Mouse (Mus musculus): Measurements from ENCODE around the gene Card19. TPM values are rescaled to one million over a fixed set of nuclear protein-coding genes. Genes with fewer than 3 reads are reported as not detected.

The Card19 gene
- total RNA-seq (2021): 10 to 100 TPM; 10.8 to 11.4 TPM
- long read RNA-seq, experiment 1, transcript Card19-201 (6 exons, 804 nt): major isoform, 6 of 10 reads
- long read RNA-seq, experiment 1, partial matches to known transcripts: 0 of 10 reads
- long read RNA-seq, experiment 1, other reads (novel, unspliced or antisense): 4 of 10 reads
- long read RNA-seq, experiment 2, partial matches to known transcripts: 0 of 8 reads
- long read RNA-seq, experiment 2, other reads (novel, unspliced or antisense): 5 of 8 reads

DNA sequence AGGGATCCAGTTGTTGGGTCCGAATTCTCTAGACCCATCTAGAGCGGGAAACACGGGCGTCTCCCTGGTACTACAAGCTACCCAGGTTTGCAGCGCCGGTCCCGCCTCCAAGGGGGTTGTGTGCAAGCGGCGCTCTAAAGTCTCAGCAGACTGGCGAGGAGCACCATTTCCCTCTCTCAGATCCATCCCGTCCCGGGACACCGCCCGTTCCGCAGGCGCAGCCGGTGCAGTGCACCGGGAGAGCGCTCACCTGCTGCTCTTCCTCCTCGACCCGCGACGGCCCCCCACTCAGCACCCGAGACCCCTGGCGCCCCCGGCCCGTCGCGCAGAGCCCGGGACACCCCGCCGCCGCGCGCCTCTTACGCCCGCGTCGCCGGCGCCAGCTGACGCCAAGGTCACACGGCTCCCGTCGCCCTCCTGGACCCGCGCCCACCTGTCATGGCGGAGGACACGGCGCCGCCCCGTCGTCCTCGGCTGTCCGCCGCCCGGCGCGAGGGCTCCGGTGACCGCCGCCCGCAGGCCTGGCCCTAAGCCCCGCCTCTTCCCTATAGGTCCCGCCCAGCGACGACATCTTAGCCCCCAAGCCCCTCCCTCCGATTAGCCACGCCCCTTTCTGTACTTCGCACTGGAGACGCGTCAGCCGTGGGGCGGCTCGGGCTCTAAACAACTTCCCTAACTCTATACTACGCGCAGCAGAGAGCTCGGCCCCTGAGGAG lies at the start of gene Card19:
TSS of gene Card19 (minus strand) at position 534 of the 716 bp plus-strand sequence.
- intact Hi-C loops (cut with DNase I): no loop called here
- Histone ChIP-seq H3K4me3 (peak within 1 kb of the TSS; percentile 92), H3K27ac (peak within 1 kb of the TSS; percentile 78)
- DNase-seq (ENCODE audit: extremely low spot score in 1 of 2, low spot score in 2 of 2): peak; percentile 85 to 89
- TF ChIP-seq CTCF (IDR thresholded peaks at IDR 0.05): no peak; the same call in 1 of the 2 replicates

DNA sequence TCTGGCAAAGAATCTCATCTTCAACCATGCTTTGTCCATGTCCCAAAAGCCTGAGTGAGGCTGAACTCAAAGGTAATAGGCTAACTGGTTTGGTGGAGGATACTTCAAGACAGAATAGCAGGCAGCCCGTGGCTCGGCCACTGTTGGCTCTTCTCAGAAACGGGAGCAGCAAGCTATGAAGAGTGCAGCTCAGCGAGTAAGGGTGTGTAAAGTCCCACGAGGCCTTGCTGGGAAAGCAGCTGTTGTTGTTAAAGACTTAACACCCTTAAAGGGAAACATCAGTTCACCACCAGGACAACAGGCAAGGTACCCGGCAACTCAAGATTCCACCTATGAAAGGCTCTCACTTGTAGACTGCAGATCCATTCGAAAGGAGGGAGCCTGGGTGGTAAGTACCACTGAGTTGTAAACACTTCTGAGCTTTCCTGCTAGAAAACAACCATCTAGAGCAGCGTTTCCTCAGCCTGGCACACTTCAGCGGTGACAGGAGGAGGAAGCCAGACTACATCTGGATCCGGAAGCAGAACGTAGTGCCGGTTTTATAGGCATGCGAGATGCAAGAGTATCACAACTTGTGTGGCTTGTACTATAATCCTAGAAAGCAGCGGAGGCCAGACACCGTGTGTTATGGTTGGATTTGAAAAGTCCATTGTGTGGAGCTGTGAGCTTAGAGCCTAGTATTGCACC lies 44.3 kb upstream of the Card19 start:
- intact Hi-C loops (cut with DNase I): no loop called here
- Histone ChIP-seq H3K27ac (no peak overlapping the region), H3K4me3 (no peak overlapping the region)
- DNase-seq (ENCODE audit: extremely low spot score in 1 of 2, low spot score in 2 of 2): no peak
- no peak for TF ChIP-seq CTCF (IDR thresholded peaks at IDR 0.05)

DNA sequence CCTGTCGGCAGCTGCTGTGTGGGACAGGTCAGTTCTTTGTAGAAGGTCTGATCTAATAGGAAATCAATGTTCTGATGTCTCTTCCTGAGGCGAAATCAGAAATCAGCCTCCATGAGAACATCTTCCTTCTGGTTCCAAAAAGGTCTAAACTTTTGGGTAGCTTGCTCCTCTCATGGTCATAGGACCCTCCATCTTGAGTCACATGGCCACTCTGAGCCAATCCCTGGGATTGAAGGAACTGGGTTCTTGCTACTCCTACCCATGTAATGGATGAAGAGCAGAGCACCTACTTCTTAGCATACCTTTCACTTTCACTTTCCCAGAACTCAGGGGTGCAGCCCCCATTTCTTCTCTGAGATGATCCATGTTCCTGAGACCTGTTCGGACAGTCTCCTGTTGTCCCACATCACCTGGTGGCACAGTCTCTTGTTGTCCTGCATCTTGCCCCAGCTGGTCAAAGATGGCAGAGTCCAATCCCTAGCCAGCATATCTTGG lies 42.0 kb upstream of the Card19 start:
- Histone ChIP-seq H3K27ac (no peak overlapping the region), H3K4me3 (no peak overlapping the region)
- TF ChIP-seq CTCF (IDR thresholded peaks at IDR 0.05): no peak
- intact Hi-C loops (cut with DNase I): no loop called here
- DNase-seq (ENCODE audit: extremely low spot score in 1 of 2, low spot score in 2 of 2): no peak

DNA sequence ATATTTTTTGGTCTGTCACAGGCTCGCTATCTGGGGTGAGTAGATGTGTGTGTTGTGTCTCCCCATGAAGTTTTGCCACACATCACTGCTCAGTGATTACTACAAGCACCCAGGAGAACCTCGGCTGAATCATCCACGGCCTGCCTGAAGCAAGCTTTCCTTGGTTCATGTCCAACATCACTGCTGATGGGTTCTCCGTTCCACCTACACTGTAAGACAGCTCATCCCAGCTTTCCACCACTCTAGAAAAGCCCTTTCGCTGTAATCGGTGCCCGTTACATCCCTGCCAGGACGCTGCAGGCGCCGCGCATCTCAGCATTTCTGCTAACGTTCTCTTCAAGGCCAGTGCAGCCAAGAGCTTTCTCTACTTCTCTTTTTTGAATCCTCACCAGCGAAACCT lies 36.9 kb upstream of the Card19 start:
- no peak overlapping the region for H3K4me3 ChIP-seq
- no peak for TF ChIP-seq CTCF (IDR thresholded peaks at IDR 0.05)
- intact Hi-C loops (cut with DNase I): no loop called here
- no peak overlapping the region for H3K27ac ChIP-seq
- DNase-seq (ENCODE audit: extremely low spot score in 1 of 2, low spot score in 2 of 2): peak in 1 of 2 experiments; percentile 45

DNA sequence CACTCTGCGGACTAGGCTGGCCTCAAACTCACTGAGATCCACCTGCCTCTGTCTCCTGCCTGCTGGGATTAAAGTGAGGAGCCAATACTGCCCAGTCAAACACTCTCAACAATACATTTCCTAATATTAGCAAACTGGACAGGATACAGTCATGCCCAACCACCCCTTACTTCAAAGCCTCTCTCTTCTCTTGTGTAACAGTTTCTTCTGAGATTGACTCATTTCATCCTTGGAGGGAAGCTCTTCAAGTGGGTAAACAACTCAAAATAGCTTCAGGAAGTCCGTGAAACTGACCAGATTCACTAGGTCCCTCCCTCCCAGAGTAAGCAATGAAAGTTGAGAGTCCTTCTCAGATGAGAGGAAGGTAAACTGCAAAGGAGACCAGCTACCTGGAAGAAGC lies 36.3 kb upstream of the Card19 start:
- intact Hi-C loops (cut with DNase I): no loop called here
- DNase-seq (ENCODE audit: extremely low spot score in 1 of 2, low spot score in 2 of 2): no peak

DNA sequence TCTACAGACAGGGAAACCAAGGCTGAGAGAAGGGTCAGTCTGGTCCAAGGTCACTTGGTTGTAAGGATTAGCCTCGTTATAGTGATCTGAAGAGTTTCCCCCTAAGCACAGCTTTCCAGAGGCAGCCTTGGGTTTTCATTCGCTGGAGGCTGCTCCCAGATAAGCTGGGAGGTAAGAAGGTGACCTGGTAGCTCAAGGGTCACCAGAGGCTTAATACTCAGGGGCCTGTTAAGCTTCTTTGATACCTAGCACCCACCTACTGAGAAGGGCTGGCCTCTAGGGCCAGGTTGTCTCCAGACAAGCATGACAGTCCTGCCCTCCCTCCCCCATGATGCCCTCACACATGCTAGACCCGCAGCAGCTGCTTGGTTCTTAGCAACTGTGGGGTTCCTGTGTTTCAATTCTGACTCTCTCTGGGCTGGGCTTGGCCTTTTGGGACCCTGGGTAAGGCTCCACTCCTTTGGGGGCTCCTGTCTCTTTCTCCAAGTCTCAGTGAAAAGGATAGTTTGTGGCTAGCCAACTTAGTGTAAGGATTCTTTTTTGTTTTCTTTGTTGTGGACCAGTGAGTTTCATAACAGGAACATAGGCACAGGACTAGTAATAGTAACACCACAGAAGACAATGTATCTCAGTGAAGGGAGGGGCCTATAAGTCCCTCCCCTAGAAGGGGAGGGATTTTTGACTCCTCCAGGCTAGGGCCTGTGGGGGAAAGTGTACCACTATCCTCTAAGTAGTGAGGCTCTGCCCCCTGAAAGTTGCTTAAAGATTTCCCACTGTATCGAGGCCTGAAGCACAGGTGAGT lies 35.1 kb upstream of the Card19 start:
- TF ChIP-seq CTCF (IDR thresholded peaks at IDR 0.05): no peak
- Histone ChIP-seq H3K27ac (no peak overlapping the region), H3K4me3 (no peak overlapping the region)
- intact Hi-C loops (cut with DNase I): no loop called here
- DNase-seq (ENCODE audit: extremely low spot score in 1 of 2, low spot score in 2 of 2): no peak

More for the DNA sequence above, 36.3 kb upstream of the Card19 start:
- Histone ChIP-seq H3K27ac (no peak overlapping the region), H3K4me3 (no peak overlapping the region)
- TF ChIP-seq CTCF (IDR thresholded peaks at IDR 0.05): no peak

DNA sequence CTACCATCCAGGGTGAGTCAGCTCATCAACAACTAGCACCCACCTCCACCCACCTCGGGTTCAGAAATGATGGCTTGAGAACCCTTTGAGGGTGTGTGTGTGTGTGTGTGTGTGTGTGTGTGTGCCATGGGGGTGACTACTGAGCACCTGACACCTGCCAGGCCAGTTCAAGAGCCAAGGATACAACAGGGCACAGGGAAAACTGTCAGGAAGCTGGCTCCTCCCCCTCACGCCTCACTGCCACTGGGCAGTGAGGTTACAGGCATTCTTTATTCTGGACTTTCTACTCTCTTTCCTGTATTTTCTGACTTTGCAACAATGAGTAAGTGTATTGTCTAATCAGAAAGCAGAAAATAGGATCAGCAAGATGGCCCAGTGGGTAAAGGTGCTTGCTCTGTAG lies 33.8 kb upstream of the Card19 start:
- no peak for DNase-seq (ENCODE audit: extremely low spot score in 1 of 2, low spot score in 2 of 2)
- no peak overlapping the region for H3K27ac ChIP-seq
- no peak for TF ChIP-seq CTCF (IDR thresholded peaks at IDR 0.05)
- no peak overlapping the region for H3K4me3 ChIP-seq
- intact Hi-C loops (cut with DNase I): no loop called here

DNA sequence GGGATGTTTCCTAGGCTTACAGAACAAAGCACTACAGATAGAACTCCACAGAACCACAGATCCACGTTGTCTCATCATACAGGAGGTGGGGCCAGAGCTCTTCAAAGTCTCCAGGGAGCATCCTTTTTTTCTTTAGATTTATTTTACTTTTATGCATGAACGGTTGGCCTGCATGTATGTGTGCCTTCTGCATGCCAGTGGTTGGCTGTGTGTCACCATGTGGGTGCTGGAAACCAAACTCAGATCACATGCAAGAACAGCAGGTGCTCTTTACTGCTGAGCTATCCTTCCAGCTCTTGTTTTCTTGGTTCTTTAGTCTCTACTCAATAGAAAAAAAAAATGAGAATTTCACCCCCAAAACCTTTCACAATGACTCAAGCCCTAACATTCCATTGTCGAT lies 33.1 kb upstream of the Card19 start:
- no peak for DNase-seq (ENCODE audit: extremely low spot score in 1 of 2, low spot score in 2 of 2)
- intact Hi-C loops (cut with DNase I): no loop called here
- TF ChIP-seq CTCF (IDR thresholded peaks at IDR 0.05): no peak
- Histone ChIP-seq H3K27ac (no peak overlapping the region), H3K4me3 (no peak overlapping the region)

DNA sequence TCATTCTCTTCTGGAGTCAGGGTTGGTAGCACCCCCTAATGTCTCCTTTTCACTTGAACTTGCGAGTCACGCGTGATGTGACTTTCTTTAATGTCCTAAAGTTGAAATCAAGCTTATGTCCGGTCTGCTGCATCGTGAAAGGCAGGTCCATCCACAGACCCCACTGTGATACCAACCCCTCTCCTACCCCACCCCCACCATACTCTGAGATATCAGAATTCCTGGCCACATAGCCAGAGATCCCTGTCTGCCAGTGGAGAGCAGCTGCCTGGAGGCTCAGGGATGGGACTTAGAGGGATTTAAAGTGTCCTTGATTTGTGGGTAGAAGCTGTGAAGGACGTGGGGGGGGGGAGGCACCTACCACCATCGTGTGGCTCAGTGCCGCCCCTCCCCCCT lies 32.6 kb upstream of the Card19 start, which contains the start of gene Susd3:
TSS of gene Susd3 (minus strand) at position 240 of the 396 bp plus-strand sequence.
- H3K27ac ChIP-seq: no peak within 1 kb of the TSS
- intact Hi-C loops (cut with DNase I): no loop called here
- no peak for DNase-seq (ENCODE audit: extremely low spot score in 1 of 2, low spot score in 2 of 2)
- no peak for TF ChIP-seq CTCF (IDR thresholded peaks at IDR 0.05)
- peak within 1 kb of the TSS; percentile 35 for H3K4me3 ChIP-seq

DNA sequence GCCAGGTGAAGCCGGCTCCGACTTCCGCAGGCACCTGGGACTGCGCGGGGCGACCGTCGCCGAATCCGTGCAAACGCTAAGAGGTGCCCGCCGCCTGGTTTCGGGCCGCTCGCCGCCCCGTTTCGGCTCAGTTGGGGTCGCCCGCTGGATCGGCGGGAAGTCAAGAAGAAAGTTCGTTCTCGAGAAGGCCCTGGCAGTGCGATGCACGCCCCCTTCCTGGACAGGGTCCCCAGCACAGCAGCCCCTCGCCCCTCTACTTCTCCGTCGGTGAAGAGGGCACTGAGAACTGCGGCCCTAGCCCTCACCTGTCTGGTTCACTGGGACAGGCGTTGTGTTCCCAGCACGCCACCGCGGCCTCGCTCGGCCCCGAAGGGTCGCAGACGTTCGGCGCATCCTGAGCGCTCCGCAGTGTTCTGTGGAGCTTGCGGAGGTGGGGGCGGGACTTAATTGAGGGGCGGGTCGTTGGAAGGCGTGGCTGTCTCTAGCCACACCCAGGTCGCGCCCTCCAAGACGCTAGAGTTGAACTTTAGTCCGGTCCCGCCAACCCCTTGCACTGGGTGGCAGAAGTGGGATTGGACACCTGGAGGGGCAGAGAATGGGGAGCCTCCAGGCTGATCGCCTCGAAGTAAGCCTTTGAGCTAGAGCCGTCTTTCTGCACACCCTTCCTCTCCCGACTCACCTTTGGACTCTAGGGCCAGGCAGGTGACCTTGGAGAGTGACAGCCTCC lies 32.1 kb upstream of the Card19 start:
- no peak for TF ChIP-seq CTCF (IDR thresholded peaks at IDR 0.05)
- Histone ChIP-seq H3K4me3 (peak overlapping the region; percentile 35), H3K27ac (no peak overlapping the region)
- no peak for DNase-seq (ENCODE audit: extremely low spot score in 1 of 2, low spot score in 2 of 2)
- intact Hi-C loops (cut with DNase I): no loop called here

DNA sequence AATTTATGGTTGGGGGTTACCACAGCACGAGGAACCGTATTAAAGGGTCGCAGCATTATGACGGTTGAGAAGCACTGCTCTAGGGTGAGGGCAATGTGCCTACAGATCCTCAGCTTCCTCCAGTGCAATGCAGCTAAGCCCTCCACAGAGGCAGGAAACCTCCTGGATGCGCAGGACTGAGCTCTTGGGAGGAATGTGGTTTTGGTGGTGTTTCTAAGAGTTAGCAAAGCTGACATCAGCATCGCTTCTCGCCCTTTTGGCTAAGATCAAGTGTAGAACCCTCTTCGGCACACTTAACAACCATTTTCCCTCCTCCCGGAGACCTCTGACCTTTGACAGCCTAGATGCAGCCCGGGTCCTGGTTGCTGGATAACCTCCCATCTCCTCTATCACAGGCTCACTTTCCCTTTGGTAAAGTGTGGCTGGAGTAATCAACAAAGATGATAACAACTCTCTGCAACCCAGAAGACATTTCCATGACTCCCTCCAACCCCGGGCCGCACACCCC lies 31.4 kb upstream of the Card19 start:
- no peak for TF ChIP-seq CTCF (IDR thresholded peaks at IDR 0.05)
- intact Hi-C loops (cut with DNase I): no loop called here

More for the DNA sequence above, 31.4 kb upstream of the Card19 start:
- Histone ChIP-seq H3K27ac (no peak overlapping the region), H3K4me3 (peak overlapping the region; percentile 35)
- no peak for DNase-seq (ENCODE audit: extremely low spot score in 1 of 2, low spot score in 2 of 2)

Measured in left cerebral cortex, adult 2 months (tissue).